Mouse (Mus musculus): ENCODE measurements around the gene Bcar3. TPM values are rescaled to one million over a fixed set of nuclear protein-coding genes. Genes with fewer than 3 reads are reported as not detected.

Gene Bcar3
- polyA plus RNA-seq, 1 experiment from 2014 or later: 15.9 TPM

GRCm38 (mm10) chr3:122547469-122547868, 253.5 kb downstream of the Bcar3 start:
- no peaks in the 10 kb centered on the region for H3K27me3 ChIP-seq (ENCODE audit: insufficient read depth, low read length)
- no peak for ATAC-seq (ENCODE audit: low FRiP score, low TSS enrichment)
- H3K36me3 ChIP-seq (ENCODE audit: insufficient read depth, low read length): peaks cover 40% of the 10 kb centered on the region

DNA sequence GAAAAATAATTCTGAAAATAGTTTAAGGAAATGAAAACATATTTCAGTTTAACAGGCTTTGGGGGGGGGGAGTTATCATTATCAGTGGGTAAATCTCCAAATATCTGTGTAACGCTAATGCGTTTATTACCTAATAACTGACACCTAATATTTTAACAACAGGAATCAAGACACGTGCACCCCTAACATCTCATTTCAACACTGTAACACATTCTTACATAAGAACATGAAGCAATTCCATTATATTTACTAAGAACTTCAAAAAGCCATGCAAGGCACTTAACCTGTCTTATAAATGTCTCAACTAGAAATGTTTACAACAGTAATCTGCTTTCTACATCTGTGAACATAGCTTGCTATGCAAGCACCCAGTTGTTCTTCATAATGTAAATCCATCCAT, 257.2 kb downstream of the Bcar3 start:
- 92% methylated on average over 3 of the region's 3 CpGs for WGBS

More at GRCm38 (mm10) chr3:122547469-122547868, 253.5 kb downstream of the Bcar3 start:
- H3K4me1 ChIP-seq (ENCODE audit: insufficient read depth, low read length): no peaks in the 10 kb centered on the region
- no peak overlapping the region for H3K4me3 ChIP-seq (ENCODE audit: low read length)
- H3K4me2 ChIP-seq (replicated peaks; ENCODE audit: low read depth, low read length): no peak overlapping the region
- no peaks in the 10 kb centered on the region for H3K9me3 ChIP-seq (ENCODE audit: low read length)
- H3K9ac ChIP-seq (replicated peaks; ENCODE audit: low read length): no peak overlapping the region
- H3K27ac ChIP-seq (ENCODE audit: low read length): no peak overlapping the region
- WGBS: 79% methylated on average over 4 of the region's 4 CpGs

GRCm38 (mm10) chr3:122557766-122558165, 263.8 kb downstream of the Bcar3 start:
- Histone ChIP-seq H3K4me1 (ENCODE audit: insufficient read depth, low read length) (no peaks in the 10 kb centered on the region), H3K27ac (ENCODE audit: low read length) (no peak overlapping the region), H3K9me3 (ENCODE audit: low read length) (no peaks in the 10 kb centered on the region), H3K27me3 (ENCODE audit: insufficient read depth, low read length) (no peaks in the 10 kb centered on the region), H3K36me3 (ENCODE audit: insufficient read depth, low read length) (peaks cover 11% of the 10 kb centered on the region; the same call in 1 of the 2 replicates), H3K4me3 (ENCODE audit: low read length) (no peak overlapping the region), H3K9ac (replicated peaks; ENCODE audit: low read length) (no peak overlapping the region), H3K4me2 (replicated peaks; ENCODE audit: low read depth, low read length) (no peak overlapping the region)
- ATAC-seq (ENCODE audit: low FRiP score, low TSS enrichment): no peak
- WGBS: 50% methylated on average over 2 of the region's 2 CpGs

More for the DNA sequence above, 257.2 kb downstream of the Bcar3 start:
- H3K4me1 ChIP-seq (ENCODE audit: insufficient read depth, low read length): no peaks in the 10 kb centered on the region
- H3K27ac ChIP-seq (ENCODE audit: low read length): no peak overlapping the region
- H3K9ac ChIP-seq (replicated peaks; ENCODE audit: low read length): no peak overlapping the region
- peaks cover 12% of the 10 kb centered on the region for H3K36me3 ChIP-seq (ENCODE audit: insufficient read depth, low read length)
- H3K9me3 ChIP-seq (ENCODE audit: low read length): no peaks in the 10 kb centered on the region
- no peaks in the 10 kb centered on the region for H3K27me3 ChIP-seq (ENCODE audit: insufficient read depth, low read length)
- no peak overlapping the region for H3K4me2 ChIP-seq (replicated peaks; ENCODE audit: low read depth, low read length)
- no peak overlapping the region for H3K4me3 ChIP-seq (ENCODE audit: low read length)
- no peak for ATAC-seq (ENCODE audit: low FRiP score, low TSS enrichment)

DNA sequence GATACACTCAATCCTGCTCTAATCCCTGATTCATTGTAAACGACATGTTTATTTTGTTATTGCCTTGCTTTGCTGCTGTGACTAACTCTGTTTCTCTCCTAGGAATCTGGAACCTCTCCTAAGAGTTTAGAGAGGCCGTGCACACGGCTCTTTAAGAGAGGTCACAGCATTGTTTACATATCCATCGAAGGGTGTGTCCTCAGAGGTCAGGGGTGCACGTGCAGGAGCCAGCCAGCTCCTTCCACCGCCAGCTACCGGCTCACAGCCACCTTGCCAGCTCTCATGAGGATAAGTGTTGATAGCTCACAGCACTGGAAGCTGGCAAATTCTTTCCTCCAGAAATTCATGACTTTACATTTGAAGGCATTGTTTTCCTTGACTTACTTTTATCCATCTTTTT, 271.3 kb downstream of the Bcar3 start:
- no peak overlapping the region for H3K27ac ChIP-seq (ENCODE audit: low read length)
- 20% methylated on average over 7 of the region's 7 CpGs for whole genome bisulfite sequencing
- peaks cover 14% of the 10 kb centered on the region; the same call in 1 of the 2 replicates for H3K36me3 ChIP-seq (ENCODE audit: insufficient read depth, low read length)
- no peaks in the 10 kb centered on the region for H3K27me3 ChIP-seq (ENCODE audit: insufficient read depth, low read length)
- no peak for ATAC-seq (ENCODE audit: low FRiP score, low TSS enrichment)
- H3K4me3 ChIP-seq (ENCODE audit: low read length): no peak overlapping the region
- no peaks in the 10 kb centered on the region for H3K9me3 ChIP-seq (ENCODE audit: low read length)
- no peaks in the 10 kb centered on the region for H3K4me1 ChIP-seq (ENCODE audit: insufficient read depth, low read length)
- H3K4me2 ChIP-seq (replicated peaks; ENCODE audit: low read depth, low read length): no peak overlapping the region
- H3K9ac ChIP-seq (replicated peaks; ENCODE audit: low read length): no peak overlapping the region

DNA sequence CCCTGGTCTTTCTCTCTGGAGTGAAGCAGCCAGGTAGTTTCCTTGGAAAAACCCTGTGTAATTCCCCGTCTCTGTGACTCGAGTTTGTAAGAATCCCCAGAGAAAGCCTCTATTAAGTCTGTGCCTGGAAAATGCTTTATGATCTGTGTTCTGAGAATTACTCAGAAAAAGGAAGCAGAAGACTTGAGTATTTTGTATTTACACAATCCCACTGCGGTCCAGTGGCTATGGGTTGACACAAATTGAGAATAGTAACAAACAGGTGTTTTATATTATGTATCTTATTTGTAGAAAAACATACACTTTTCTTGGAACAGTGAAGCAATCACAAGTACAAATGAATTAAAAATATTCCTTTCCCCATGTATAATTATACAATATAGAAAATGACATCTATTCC, 272.2 kb downstream of the Bcar3 start:
- Histone ChIP-seq H3K9ac (replicated peaks; ENCODE audit: low read length) (no peak overlapping the region), H3K27ac (ENCODE audit: low read length) (no peak overlapping the region), H3K4me2 (replicated peaks; ENCODE audit: low read depth, low read length) (no peak overlapping the region), H3K27me3 (ENCODE audit: insufficient read depth, low read length) (no peaks in the 10 kb centered on the region), H3K4me1 (ENCODE audit: insufficient read depth, low read length) (no peaks in the 10 kb centered on the region), H3K4me3 (ENCODE audit: low read length) (no peak overlapping the region), H3K9me3 (ENCODE audit: low read length) (no peaks in the 10 kb centered on the region), H3K36me3 (ENCODE audit: insufficient read depth, low read length) (peaks cover 14% of the 10 kb centered on the region; the same call in 1 of the 2 replicates)
- ATAC-seq (ENCODE audit: low FRiP score, low TSS enrichment): no peak
- 76% methylated on average over 3 of the region's 3 CpGs for WGBS

GRCm38 (mm10) chr3:122566549-122566948, 272.6 kb downstream of the Bcar3 start:
- Histone ChIP-seq H3K4me2 (replicated peaks; ENCODE audit: low read depth, low read length) (no peak overlapping the region), H3K9me3 (ENCODE audit: low read length) (no peaks in the 10 kb centered on the region), H3K4me3 (ENCODE audit: low read length) (no peak overlapping the region), H3K4me1 (ENCODE audit: insufficient read depth, low read length) (no peaks in the 10 kb centered on the region), H3K9ac (replicated peaks; ENCODE audit: low read length) (no peak overlapping the region), H3K27me3 (ENCODE audit: insufficient read depth, low read length) (no peaks in the 10 kb centered on the region), H3K36me3 (ENCODE audit: insufficient read depth, low read length) (peaks cover 11% of the 10 kb centered on the region; the same call in 1 of the 2 replicates), H3K27ac (ENCODE audit: low read length) (no peak overlapping the region)
- no peak for ATAC-seq (ENCODE audit: low FRiP score, low TSS enrichment)
- 64% methylated on average over 4 of the region's 4 CpGs for WGBS

DNA sequence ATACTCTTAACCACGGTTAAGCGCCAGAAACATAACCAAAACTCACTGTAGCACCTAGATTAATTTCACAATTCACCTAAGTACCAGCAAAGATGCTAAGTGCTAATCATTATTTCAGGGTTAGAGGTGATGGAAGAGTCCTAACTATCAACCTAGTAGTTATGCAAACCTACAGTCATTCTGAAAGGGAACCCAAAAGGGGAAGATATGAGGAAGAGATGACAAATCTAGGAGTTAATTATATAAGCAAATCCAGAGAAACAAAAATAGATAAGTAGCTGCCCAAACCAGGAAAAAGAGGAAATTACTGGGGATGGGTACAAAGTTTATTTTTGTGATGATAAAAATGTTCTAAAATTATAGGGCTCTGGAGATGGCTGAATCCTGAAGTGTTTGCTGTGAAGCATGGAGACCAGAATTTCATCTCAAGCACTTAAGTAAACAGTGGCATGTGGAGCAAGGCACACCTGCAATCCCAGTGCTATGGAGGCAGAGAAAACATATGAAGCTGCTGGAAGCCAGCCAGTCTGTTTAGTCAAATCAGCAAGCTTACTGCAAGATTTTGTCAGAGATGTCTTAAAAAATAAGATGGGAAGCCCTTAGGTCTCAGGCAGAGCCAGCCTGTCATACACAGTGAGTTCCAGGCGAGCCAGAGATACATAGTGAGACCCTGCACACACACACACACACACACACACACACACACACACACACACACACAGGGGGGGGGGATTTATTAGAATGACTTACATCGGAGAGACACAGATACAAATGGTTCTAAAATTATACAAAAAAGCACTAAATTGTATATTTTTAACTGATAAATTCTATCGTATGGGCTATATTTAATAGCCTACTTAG, 279.7 kb downstream of the Bcar3 start:
- no peaks in the 10 kb centered on the region for H3K4me1 ChIP-seq (ENCODE audit: insufficient read depth, low read length)
- peaks cover 3% of the 10 kb centered on the region; the same call in 1 of the 2 replicates for H3K36me3 ChIP-seq (ENCODE audit: insufficient read depth, low read length)
- no peak overlapping the region for H3K27ac ChIP-seq (ENCODE audit: low read length)
- H3K9ac ChIP-seq (replicated peaks; ENCODE audit: low read length): no peak overlapping the region
- no peak overlapping the region for H3K4me2 ChIP-seq (replicated peaks; ENCODE audit: low read depth, low read length)
- no peak for ATAC-seq (ENCODE audit: low FRiP score, low TSS enrichment)
- H3K9me3 ChIP-seq (ENCODE audit: low read length): no peaks in the 10 kb centered on the region
- H3K27me3 ChIP-seq (ENCODE audit: insufficient read depth, low read length): no peaks in the 10 kb centered on the region
- 92% methylated on average over 5 of the region's 5 CpGs for WGBS
- H3K4me3 ChIP-seq (ENCODE audit: low read length): no peak overlapping the region

GRCm38 (mm10) chr3:122574921-122575320, 281.0 kb downstream of the Bcar3 start:
- Histone ChIP-seq H3K27me3 (ENCODE audit: insufficient read depth, low read length) (no peaks in the 10 kb centered on the region), H3K27ac (ENCODE audit: low read length) (no peak overlapping the region), H3K9ac (replicated peaks; ENCODE audit: low read length) (no peak overlapping the region), H3K9me3 (ENCODE audit: low read length) (no peaks in the 10 kb centered on the region), H3K4me1 (ENCODE audit: insufficient read depth, low read length) (no peaks in the 10 kb centered on the region), H3K4me3 (ENCODE audit: low read length) (no peak overlapping the region), H3K4me2 (replicated peaks; ENCODE audit: low read depth, low read length) (no peak overlapping the region), H3K36me3 (ENCODE audit: insufficient read depth, low read length) (peaks cover 3% of the 10 kb centered on the region; the same call in 1 of the 2 replicates)
- WGBS: 88% methylated on average over 1 of the region's 1 CpGs
- no peak for ATAC-seq (ENCODE audit: low FRiP score, low TSS enrichment)

DNA sequence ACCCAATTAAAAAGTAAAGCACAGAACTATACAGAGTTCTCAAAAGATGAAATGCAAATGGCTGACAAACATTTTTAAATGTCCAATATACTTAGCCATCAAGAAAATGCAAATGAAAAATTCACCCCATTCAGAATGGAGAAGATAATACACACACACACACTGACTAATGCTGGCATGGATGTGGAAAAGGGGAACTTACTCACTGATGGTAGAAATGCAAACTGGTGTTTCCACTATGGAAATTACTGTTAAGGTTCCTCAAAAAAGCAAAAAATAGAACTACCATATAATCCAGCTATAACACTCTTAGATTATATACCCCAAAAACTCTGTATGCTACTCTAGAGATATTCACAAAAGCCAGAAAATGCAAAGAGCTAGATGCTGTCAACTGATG, 283.4 kb downstream of the Bcar3 start:
- ATAC-seq (ENCODE audit: low FRiP score, low TSS enrichment): no peak
- H3K27me3 ChIP-seq (ENCODE audit: insufficient read depth, low read length): no peaks in the 10 kb centered on the region
- H3K27ac ChIP-seq (ENCODE audit: low read length): no peak overlapping the region
- no peak overlapping the region for H3K4me2 ChIP-seq (replicated peaks; ENCODE audit: low read depth, low read length)
- no peak overlapping the region for H3K4me3 ChIP-seq (ENCODE audit: low read length)
- H3K9ac ChIP-seq (replicated peaks; ENCODE audit: low read length): no peak overlapping the region
- no peaks in the 10 kb centered on the region for H3K9me3 ChIP-seq (ENCODE audit: low read length)
- no peaks in the 10 kb centered on the region for H3K4me1 ChIP-seq (ENCODE audit: insufficient read depth, low read length)
- peaks cover 3% of the 10 kb centered on the region; the same call in 1 of the 2 replicates for H3K36me3 ChIP-seq (ENCODE audit: insufficient read depth, low read length)

All from kidney, embryonic 16.5 days (tissue).